Mouse (Mus musculus): Measurements from ENCODE around the gene Nup62. TPM values are rescaled to one million over a fixed set of nuclear protein-coding genes. Genes with fewer than 3 reads are reported as not detected.

The Nup62 gene
- polyA plus RNA-seq, 1 experiment from 2014 or later: 97.7 TPM

GRCm38 (mm10) chr7:44819863-44820262, 4.0 kb downstream of the Nup62 start:
- Histone ChIP-seq H3K27ac (no peak overlapping the region), H3K4me3 (no peak overlapping the region), H3K9me3 (no peaks in the 10 kb centered on the region), H3K4me1 (peaks cover 72% of the 10 kb centered on the region), H3K4me2 (peak overlapping the region; percentile 60; the same call in 1 of the 2 replicates), H3K36me3 (no peaks in the 10 kb centered on the region), H3K9ac (peak overlapping the region; percentile 16; the same call in 1 of the 2 replicates), H3K27me3 (no peaks in the 10 kb centered on the region)
- no peak for ATAC-seq (ENCODE audit: borderline replicate concordance, extremely low read depth, low FRiP score, low TSS enrichment)
- WGBS: 42% methylated on average over 5 of the region's 5 CpGs

DNA sequence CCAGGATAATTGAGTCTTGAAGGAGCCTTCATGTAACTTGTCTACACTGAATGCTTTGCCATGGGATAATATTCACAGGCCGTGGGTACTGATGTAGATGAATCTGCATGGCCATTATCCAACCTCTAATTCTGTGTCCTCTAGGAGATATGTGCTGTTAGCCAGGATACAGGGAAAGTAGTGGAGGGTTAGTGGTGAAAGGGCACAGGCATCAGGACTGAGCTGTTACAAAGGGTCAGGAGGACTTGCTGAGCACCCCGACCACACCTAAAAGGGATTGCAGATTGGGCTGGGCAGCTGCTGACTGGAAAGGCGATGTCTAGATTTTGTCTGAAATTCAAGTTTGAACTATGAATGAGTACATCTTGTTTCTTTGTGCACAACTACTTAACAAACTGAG, 4.6 kb downstream of the Nup62 start:
- Histone ChIP-seq H3K27me3 (no peaks in the 10 kb centered on the region), H3K9me3 (no peaks in the 10 kb centered on the region), H3K4me3 (no peak overlapping the region), H3K4me1 (peaks cover 72% of the 10 kb centered on the region), H3K9ac (no peak overlapping the region), H3K27ac (no peak overlapping the region), H3K36me3 (no peaks in the 10 kb centered on the region), H3K4me2 (no peak overlapping the region)
- 79% methylated on average over 3 of the region's 3 CpGs for WGBS
- ATAC-seq (ENCODE audit: borderline replicate concordance, extremely low read depth, low FRiP score, low TSS enrichment): no peak

DNA sequence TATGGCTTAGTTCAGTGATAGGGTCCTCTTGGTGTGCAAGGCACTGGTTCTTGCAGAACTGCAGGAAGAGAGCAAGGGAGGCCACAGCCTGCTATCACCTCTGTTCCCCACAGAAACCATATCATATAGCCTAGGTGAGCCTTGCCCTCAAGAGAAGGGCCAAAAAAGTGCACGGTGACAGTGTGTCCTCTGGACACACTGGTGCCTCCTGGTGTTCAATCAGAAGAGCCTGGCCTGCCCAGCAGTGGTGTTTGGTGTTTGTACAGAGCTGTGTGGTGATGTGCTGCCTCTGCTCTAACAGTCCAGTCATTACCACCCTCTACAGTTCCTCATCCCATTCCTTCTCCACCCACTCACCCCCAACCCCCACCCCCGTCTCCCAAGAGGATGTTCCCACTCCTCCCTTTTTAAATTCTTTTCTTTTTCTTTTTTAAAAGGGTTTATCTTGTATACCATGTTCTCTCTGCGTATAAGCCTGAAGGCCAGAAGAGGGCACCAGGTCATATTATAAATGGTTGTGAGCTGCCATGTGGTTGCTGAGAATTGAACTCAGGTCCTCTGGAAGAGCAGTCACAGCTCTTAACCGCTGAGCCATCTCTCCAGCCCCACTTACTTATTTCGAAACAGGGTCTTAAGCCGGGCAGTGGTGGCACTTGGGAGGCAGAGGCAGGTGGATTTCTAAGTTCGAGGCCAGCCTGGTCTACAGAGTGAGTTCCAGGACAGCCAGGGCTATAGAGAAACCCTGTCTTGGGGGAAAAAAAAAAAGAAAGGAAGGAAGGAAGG, 6.0 kb downstream of the Nup62 start:
- no peak overlapping the region for H3K4me2 ChIP-seq
- no peaks in the 10 kb centered on the region for H3K9me3 ChIP-seq
- peaks cover 72% of the 10 kb centered on the region for H3K4me1 ChIP-seq
- no peak overlapping the region for H3K27ac ChIP-seq
- H3K36me3 ChIP-seq: peaks cover 5% of the 10 kb centered on the region; the same call in 1 of the 2 replicates
- no peaks in the 10 kb centered on the region for H3K27me3 ChIP-seq
- 73% methylated on average over 7 of the region's 7 CpGs for WGBS
- no peak for ATAC-seq (ENCODE audit: borderline replicate concordance, extremely low read depth, low FRiP score, low TSS enrichment)
- no peak overlapping the region for H3K9ac ChIP-seq
- no peak overlapping the region for H3K4me3 ChIP-seq

DNA sequence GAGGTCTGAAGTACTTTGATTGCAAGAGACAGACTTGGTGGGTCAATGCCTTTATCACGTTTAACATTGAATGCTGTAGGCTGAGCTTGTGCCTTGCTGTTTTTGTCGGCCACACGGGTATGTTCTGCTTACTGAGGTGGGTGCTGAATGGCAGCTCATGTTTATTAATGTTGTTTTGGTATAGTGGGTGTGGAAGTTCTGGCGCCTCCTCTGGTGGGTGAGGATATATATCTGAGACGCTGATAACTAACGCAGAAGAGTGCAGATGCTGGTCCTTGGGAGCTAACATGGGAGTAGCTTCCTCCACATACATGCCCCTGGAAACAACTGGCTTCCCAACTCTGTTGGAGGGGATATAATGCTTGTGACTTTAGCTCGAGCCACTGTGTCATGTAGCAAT, 7.5 kb downstream of the Nup62 start:
- H3K36me3 ChIP-seq: peaks cover 12% of the 10 kb centered on the region; the same call in 1 of the 2 replicates
- peaks cover 61% of the 10 kb centered on the region for H3K4me1 ChIP-seq
- WGBS: 42% methylated on average over 7 of the region's 7 CpGs
- no peaks in the 10 kb centered on the region for H3K27me3 ChIP-seq
- H3K9ac ChIP-seq: no peak overlapping the region
- no peaks in the 10 kb centered on the region for H3K9me3 ChIP-seq
- ATAC-seq (ENCODE audit: borderline replicate concordance, extremely low read depth, low FRiP score, low TSS enrichment): no peak
- H3K4me2 ChIP-seq: no peak overlapping the region
- H3K4me3 ChIP-seq: no peak overlapping the region
- H3K27ac ChIP-seq: no peak overlapping the region

GRCm38 (mm10) chr7:44824872-44825271, 9.0 kb downstream of the Nup62 start:
- no peak overlapping the region for H3K4me3 ChIP-seq
- no peak overlapping the region for H3K9ac ChIP-seq
- peaks cover 27% of the 10 kb centered on the region for H3K36me3 ChIP-seq
- no peak overlapping the region for H3K27ac ChIP-seq
- WGBS: 16% methylated on average over 3 of the region's 3 CpGs
- no peaks in the 10 kb centered on the region for H3K9me3 ChIP-seq
- 0 out of 2 replicates have a peak, but pooled peaks have one; percentile 27 for ATAC-seq (ENCODE audit: borderline replicate concordance, extremely low read depth, low FRiP score, low TSS enrichment)
- H3K4me2 ChIP-seq: no peak overlapping the region
- no peaks in the 10 kb centered on the region for H3K27me3 ChIP-seq
- H3K4me1 ChIP-seq: peaks cover 46% of the 10 kb centered on the region

DNA sequence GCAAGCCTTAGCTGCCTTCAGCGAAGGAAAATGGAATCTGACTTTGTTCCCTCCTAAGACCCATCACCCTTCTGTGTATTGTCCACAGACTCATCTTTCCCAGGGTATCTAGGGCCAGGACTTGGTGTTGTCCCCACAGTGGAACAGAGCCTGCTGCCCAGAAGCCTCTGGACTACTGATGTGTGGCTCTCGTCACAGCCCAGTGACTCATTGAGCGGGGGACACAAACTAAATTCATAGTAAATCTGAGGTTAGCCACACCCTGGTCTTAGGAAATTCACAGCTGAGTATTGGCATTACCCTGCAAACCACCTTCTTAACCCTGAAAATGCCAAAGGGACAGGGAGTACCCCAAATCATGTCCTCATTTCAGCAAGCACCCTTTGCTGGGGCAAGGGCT, 10.9 kb downstream of the Nup62 start:
- Histone ChIP-seq H3K27me3 (no peaks in the 10 kb centered on the region), H3K4me2 (no peak overlapping the region), H3K4me3 (no peak overlapping the region), H3K27ac (no peak overlapping the region), H3K36me3 (peaks cover 46% of the 10 kb centered on the region), H3K9me3 (no peaks in the 10 kb centered on the region), H3K9ac (no peak overlapping the region), H3K4me1 (peaks cover 28% of the 10 kb centered on the region)
- WGBS: 83% methylated on average over 3 of the region's 3 CpGs
- no peak for ATAC-seq (ENCODE audit: borderline replicate concordance, extremely low read depth, low FRiP score, low TSS enrichment)

GRCm38 (mm10) chr7:44828706-44829105, 12.8 kb downstream of the Nup62 start:
- Histone ChIP-seq H3K27me3 (no peaks in the 10 kb centered on the region), H3K4me1 (peaks cover 22% of the 10 kb centered on the region), H3K4me3 (no peak overlapping the region), H3K4me2 (no peak overlapping the region), H3K9ac (no peak overlapping the region), H3K9me3 (no peaks in the 10 kb centered on the region), H3K36me3 (peaks cover 51% of the 10 kb centered on the region), H3K27ac (no peak overlapping the region)
- WGBS: 83% methylated on average over 5 of the region's 5 CpGs
- ATAC-seq (ENCODE audit: borderline replicate concordance, extremely low read depth, low FRiP score, low TSS enrichment): no peak

- Histone ChIP-seq H3K4me2 (no peak overlapping the region), H3K36me3 (peaks cover 46% of the 10 kb centered on the region), H3K9me3 (no peaks in the 10 kb centered on the region), H3K27me3 (no peaks in the 10 kb centered on the region), H3K4me1 (peaks cover 14% of the 10 kb centered on the region; the same call in 1 of the 2 replicates), H3K4me3 (no peak overlapping the region), H3K9ac (no peak overlapping the region), H3K27ac (no peak overlapping the region; the same call in 1 of the 2 replicates)
- ATAC-seq (ENCODE audit: borderline replicate concordance, extremely low read depth, low FRiP score, low TSS enrichment): no peak
- WGBS: 40% methylated on average over 4 of the region's 4 CpGs
Observed at GRCm38 (mm10) chr7:44832763-44833162, 16.9 kb downstream of the Nup62 start.

DNA sequence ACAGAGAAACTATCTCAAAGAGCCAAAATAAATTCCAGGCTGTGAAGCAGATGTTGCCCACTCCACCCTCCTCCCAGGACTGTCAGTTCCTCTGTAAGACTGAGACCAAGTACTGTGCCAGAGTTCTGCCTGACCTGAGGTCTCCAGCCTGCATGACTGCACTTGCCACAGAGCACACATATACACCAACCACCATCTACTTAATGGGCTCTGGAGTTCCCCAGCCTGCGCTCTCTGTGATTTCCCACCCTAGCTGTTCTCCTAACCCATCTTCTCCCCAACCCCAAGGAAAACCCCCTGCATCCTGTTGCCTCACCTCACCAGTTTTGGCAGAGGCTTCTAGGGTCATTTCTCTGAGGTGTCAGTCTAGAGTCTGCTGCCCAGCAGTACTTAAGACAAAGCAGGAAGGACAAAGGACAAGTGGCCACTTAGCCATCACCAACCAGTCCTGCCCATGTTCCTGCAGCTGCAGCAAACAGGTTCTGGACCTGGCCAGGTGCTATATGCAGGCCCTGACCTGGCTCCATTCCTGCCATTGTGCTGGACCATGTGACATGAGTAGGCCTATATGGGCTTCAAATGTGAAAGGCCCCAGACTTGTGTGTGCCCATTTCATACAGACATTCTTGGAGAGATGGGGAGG, 19.6 kb downstream of the Nup62 start:
- ATAC-seq (ENCODE audit: borderline replicate concordance, extremely low read depth, low FRiP score, low TSS enrichment): no peak
- Histone ChIP-seq H3K9me3 (no peaks in the 10 kb centered on the region), H3K4me2 (no peak overlapping the region), H3K27me3 (peaks cover 16% of the 10 kb centered on the region), H3K27ac (no peak overlapping the region), H3K36me3 (peaks cover 18% of the 10 kb centered on the region), H3K4me1 (peaks cover 25% of the 10 kb centered on the region), H3K9ac (no peak overlapping the region), H3K4me3 (no peak overlapping the region)
- 88% methylated on average over 1 of the region's 1 CpGs for WGBS

GRCm38 (mm10) chr7:44836016-44836404, 20.1 kb downstream of the Nup62 start:
- Histone ChIP-seq H3K36me3 (peaks cover 18% of the 10 kb centered on the region), H3K4me3 (no peak overlapping the region), H3K27ac (no peak overlapping the region), H3K4me1 (peaks cover 25% of the 10 kb centered on the region), H3K27me3 (peaks cover 21% of the 10 kb centered on the region), H3K9me3 (no peaks in the 10 kb centered on the region), H3K4me2 (no peak overlapping the region), H3K9ac (no peak overlapping the region)
- no peak for ATAC-seq (ENCODE audit: borderline replicate concordance, extremely low read depth, low FRiP score, low TSS enrichment)
- WGBS: 39% methylated on average over 3 of the region's 3 CpGs

GRCm38 (mm10) chr7:44836423-44837053, 20.6 kb downstream of the Nup62 start:
- no peak for ATAC-seq (ENCODE audit: borderline replicate concordance, extremely low read depth, low FRiP score, low TSS enrichment)
- no peak overlapping the region for H3K4me3 ChIP-seq
- 74% methylated on average over 9 of the region's 9 CpGs for WGBS

GRCm38 (mm10) chr7:44838073-44838472, 22.2 kb downstream of the Nup62 start:
- H3K4me3 ChIP-seq: no peak overlapping the region
- WGBS: 77% methylated on average over 6 of the region's 6 CpGs

More at GRCm38 (mm10) chr7:44836423-44837053, 20.6 kb downstream of the Nup62 start:
- Histone ChIP-seq H3K9me3 (no peaks in the 10 kb centered on the region), H3K4me2 (no peak overlapping the region), H3K4me1 (peaks cover 25% of the 10 kb centered on the region), H3K36me3 (peaks cover 15% of the 10 kb centered on the region), H3K27me3 (peaks cover 21% of the 10 kb centered on the region), H3K9ac (no peak overlapping the region), H3K27ac (no peak overlapping the region)

More at GRCm38 (mm10) chr7:44838073-44838472, 22.2 kb downstream of the Nup62 start:
- peaks cover 19% of the 10 kb centered on the region for H3K4me1 ChIP-seq
- ATAC-seq (ENCODE audit: borderline replicate concordance, extremely low read depth, low FRiP score, low TSS enrichment): no peak
- no peak overlapping the region for H3K27ac ChIP-seq
- H3K9ac ChIP-seq: no peak overlapping the region
- H3K27me3 ChIP-seq: peaks cover 21% of the 10 kb centered on the region
- peaks cover 23% of the 10 kb centered on the region; the same call in 1 of the 2 replicates for H3K36me3 ChIP-seq
- no peaks in the 10 kb centered on the region for H3K9me3 ChIP-seq
- no peak overlapping the region for H3K4me2 ChIP-seq
